Mouse (Mus musculus) hindbrain, embryonic 11.5 days (tissue): ENCODE measurements around the gene Glt6d1. TPM values are rescaled to one million over a fixed set of nuclear protein-coding genes. Genes with fewer than 3 reads are reported as not detected.

Experiments used
- ATAC-seq: fragments of 200-750 bp; cut with Nextera tagmentation; 2 replicates; pipeline ENCODE4 v1.8.0; 2017; ENCODE audit warnings: mild to moderate bottlenecking, moderate TSS enrichment, moderate library complexity; ENCODE audit not compliant: low FRiP score
- DNase-seq: peaks from one replicate; pipeline ENCODE4 v3.0.0-alpha.2; 2015; ENCODE audit warnings: low spot score
- H3K27ac ChIP-seq: fragments of 300-500 bp; sonication (generic); 2 replicates; pipeline ENCODE4 v1.5.1; 2014; ENCODE audit warnings: mild to moderate bottlenecking, low read depth, low read length
- H3K27me3 ChIP-seq: fragments of 300-500 bp; sonication (generic); 2 replicates; pipeline ENCODE4 v1.6.1; 2014; ENCODE audit warnings: mild to moderate bottlenecking, low read length, moderate library complexity, mixed read lengths; ENCODE audit not compliant: control insufficient read depth, insufficient read depth
- H3K36me3 ChIP-seq: fragments of 300-500 bp; sonication (generic); 2 replicates; pipeline ENCODE4 v1.6.1; 2014; ENCODE audit warnings: mild to moderate bottlenecking, low read length, moderate library complexity, mixed read lengths; ENCODE audit not compliant: control insufficient read depth, insufficient read depth
- H3K4me1 ChIP-seq: fragments of 300-500 bp; sonication (generic); replicated peaks from 2 replicates; pipeline ENCODE4 v1.6.1; 2014; ENCODE audit warnings: low read length, mixed read lengths; ENCODE audit not compliant: control insufficient read depth, insufficient read depth
- H3K4me2 ChIP-seq: fragments of 300-500 bp; sonication (generic); replicated peaks from 2 replicates; pipeline ENCODE4 v1.6.1; 2014; ENCODE audit warnings: mild to moderate bottlenecking, low read depth, low read length
- H3K4me3 ChIP-seq: fragments of 300-500 bp; sonication (generic); 2 replicates; pipeline ENCODE4 v1.5.1; 2014; ENCODE audit warnings: low read depth, low read length
- H3K9ac ChIP-seq: fragments of 300-500 bp; sonication (generic); 2 replicates; pipeline ENCODE4 v1.6.1; 2014; ENCODE audit warnings: low read depth, low read length
- H3K9me3 ChIP-seq: fragments of 300-500 bp; sonication (generic); 2 replicates; pipeline ENCODE4 v1.6.1; 2016; ENCODE audit warnings: low read length; ENCODE audit not compliant: control insufficient read depth
- WGBS: fragments of 180-500 bp; shearing (Covaris S2); extraction: QIAGEN DNeasy Blood & Tissue Kit; methylation state at CpG from one replicate; pipeline ENCODE4 v1.1.7; 2014; 5-methylcytosine and 5-hydroxymethylcytosine counted together
- polyA plus RNA-seq: library from polyadenylated mRNA; unstranded; fragments of >200 nt; fragmentation: Nextera tagmentation; extraction: Ambion mirVana; gene quantifications from 2 replicates; pipeline ENCODE4 v1.2.1, GENCODE M21; 2014

The Glt6d1 gene
- polyA plus RNA-seq, 1 experiment from 2014 or later: not detected

- Histone ChIP-seq H3K27ac (no peak overlapping the region), H3K9me3 (no peaks in the 10 kb centered on the region), H3K4me2 (no peak overlapping the region), H3K36me3 (no peaks in the 10 kb centered on the region), H3K9ac (no peak overlapping the region), H3K4me1 (no peaks in the 10 kb centered on the region), H3K27me3 (no peaks in the 10 kb centered on the region), H3K4me3 (no peak overlapping the region)
- DNase-seq (no peak), ATAC-seq (no peak)
- WGBS: 61% methylated on average over 4 of the region's 4 CpGs
These were observed 57.5 kb downstream of the Glt6d1 start for GRCm38 (mm10) chr2:25758064-25758625.

DNA sequence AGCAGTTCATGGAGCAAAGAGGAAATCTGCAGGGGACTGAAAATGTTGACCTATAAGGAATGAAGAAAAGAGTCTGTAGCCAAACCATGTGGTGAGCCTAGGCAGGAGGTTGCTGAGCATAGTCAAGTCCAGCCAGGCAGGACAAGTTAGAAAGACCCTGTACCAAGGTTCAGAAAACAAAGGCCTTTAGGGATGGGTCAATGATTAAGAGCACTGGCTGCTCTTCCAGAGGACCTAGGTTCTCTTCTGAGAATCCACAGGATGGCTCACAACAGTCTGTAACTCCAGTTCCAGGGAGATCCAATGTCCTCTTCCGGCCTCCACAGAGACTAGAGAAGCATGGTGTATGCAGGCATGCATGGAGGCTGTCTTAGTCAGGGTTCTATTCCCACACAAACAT lies 61.4 kb downstream of the Glt6d1 start:
- Histone ChIP-seq H3K27me3 (no peaks in the 10 kb centered on the region), H3K4me1 (no peaks in the 10 kb centered on the region), H3K9ac (no peak overlapping the region), H3K4me2 (no peak overlapping the region), H3K36me3 (no peaks in the 10 kb centered on the region), H3K4me3 (no peak overlapping the region), H3K9me3 (no peaks in the 10 kb centered on the region), H3K27ac (no peak overlapping the region)
- ATAC-seq: no peak
- 93% methylated on average over 1 of the region's 1 CpGs for WGBS
- DNase-seq: no peak

Other genes with a start within 250 kb of the Glt6d1 start
- gene Mamdc4, start 241.0 kb downstream of the Glt6d1 start, polyA plus RNA-seq: 3.0 and 4.2 TPM in 2 replicates
- 161 and 167 TPM in 2 replicates for gene Phpt1, start 240.6 kb downstream of the Glt6d1 start, polyA plus RNA-seq
- 0.38 and 0.59 TPM in 2 replicates for gene Ajm1, start 234.1 kb downstream of the Glt6d1 start, polyA plus RNA-seq
- gene Rabl6, start 207.3 kb downstream of the Glt6d1 start, polyA plus RNA-seq: 53.3 and 55.3 TPM in 2 replicates
- gene Ccdc183, start 198.2 kb downstream of the Glt6d1 start, polyA plus RNA-seq: 0.14 and 0.22 TPM in 2 replicates
- gene Tmem141, start 193.8 kb downstream of the Glt6d1 start, polyA plus RNA-seq: 17.6 and 18.0 TPM in 2 replicates
- 0.57 and 0.82 TPM in 2 replicates for gene Fcna, start 187.8 kb downstream of the Glt6d1 start, polyA plus RNA-seq
- gene Lcn8, start 162.7 kb downstream of the Glt6d1 start, polyA plus RNA-seq: not detected in 2 replicates
- not detected in 2 replicates for gene Lcn5, start 157.9 kb downstream of the Glt6d1 start, polyA plus RNA-seq
- gene Lcn6, start 139.1 kb downstream of the Glt6d1 start, polyA plus RNA-seq: not detected in 2 replicates
- 0.20 TPM in 1 of 2 replicates, not detected in the other for gene Lcn10, start 133.1 kb downstream of the Glt6d1 start, polyA plus RNA-seq
- gene Obp2a, start 115.8 kb downstream of the Glt6d1 start, polyA plus RNA-seq: not detected in 2 replicates
- gene Bmyc, start 109.1 kb downstream of the Glt6d1 start, polyA plus RNA-seq: 65.1 and 71.6 TPM in 2 replicates
- not detected in 2 replicates for gene Obp2b, start 78.8 kb downstream of the Glt6d1 start, polyA plus RNA-seq
- gene Lcn3, start 50.3 kb downstream of the Glt6d1 start, polyA plus RNA-seq: not detected in 2 replicates
- not detected in 2 replicates for gene Lcn11, start 38.8 kb downstream of the Glt6d1 start, polyA plus RNA-seq
- gene Gm13539, start 33.6 kb downstream of the Glt6d1 start, polyA plus RNA-seq: not detected in 2 replicates
- gene Lcn9, start 7.3 kb upstream of the Glt6d1 start, polyA plus RNA-seq: not detected in 2 replicates
- gene Sohlh1, start 31.4 kb upstream of the Glt6d1 start, polyA plus RNA-seq: not detected in 2 replicates
- gene Kcnt1, start 47.9 kb upstream of the Glt6d1 start, polyA plus RNA-seq: 0.64 and 0.86 TPM in 2 replicates
- gene Camsap1, start 167.4 kb upstream of the Glt6d1 start, polyA plus RNA-seq: 34.9 and 50.4 TPM in 2 replicates
- gene Ubac1, start 205.9 kb upstream of the Glt6d1 start, polyA plus RNA-seq: 106 and 111 TPM in 2 replicates